In genomic region chr10:111171246-111171934, GRCm38 (mm10) we compare ENCODE assay signal across 12 mouse cellular contexts. TPM values are rescaled to one million over a fixed set of nuclear protein-coding genes. Genes with fewer than 3 reads are reported as not detected.
A peak's percentile ranks its signal among the peaks of the same experiment; 100 is the strongest.
DNase-seq lines count a peak whose midpoint lies in the region; ATAC-seq and TF ChIP-seq lines count a peak whose summit lies in the region.
"Had no signal": no experiment of that assay in that cellular context is flagged by ENCODE, and none has a peak within 500 bp of the region (broad histone marks: within the 10 kb centered on the region; RNA-seq: fewer than 3 reads in every experiment).

No protein-coding gene starts in this region.

- DNase-seq in kidney, adult 11 months = peak; percentile 11
- no peak for DNase-seq in kidney, adult 9 months
- DNase-seq in CD8-positive naive resting alpha-beta T cell, adult 2 months (ENCODE audit: low read depth in 2 of 2, low spot score in 2 of 2) = peak; percentile 26 to 37
- peak; percentile 47 for DNase-seq in thymus, adult 2 months
- no peak for DNase-seq in right cerebral cortex, postnatal 25 days
- DNase-seq in hindbrain, embryonic 10.5 days (ENCODE audit: low spot score) = no peak
- DNase-seq in gastrocnemius, adult 8-10 months (ENCODE audit: low spot score in 2 of 2) = no peak
- DNase-seq: gastrocnemius, postnatal 10 days; right cerebral cortex, postnatal 14 days had no signal

- H3K27me3 ChIP-seq in thymus, adult 2 months (ENCODE audit: control insufficient read depth, insufficient read depth, low read length) = no peaks in the 10 kb centered on the region
- no peaks in the 10 kb centered on the region for H3K27me3 ChIP-seq in hindbrain, embryonic 10.5 days (ENCODE audit: insufficient read depth, poor library complexity, severe bottlenecking)
- H3K27me3 ChIP-seq: neural tube, embryonic 13.5 days had no signal

- ATAC-seq in inflammation-experienced regulatory T-cells, adult 6 months = peak; percentile 89

- peak overlapping the region; percentile 24; the same call in 1 of the 2 replicates for H3K27ac ChIP-seq in thymus, adult 2 months (ENCODE audit: control insufficient read depth, insufficient read depth, low read length)
- H3K27ac ChIP-seq in hindbrain, embryonic 10.5 days = no peak overlapping the region
- H3K27ac ChIP-seq: hindbrain, embryonic 14.5 days; neural tube, embryonic 13.5 days had no signal

- H3K9me3 ChIP-seq in hindbrain, embryonic 10.5 days = no peaks in the 10 kb centered on the region
- H3K9me3 ChIP-seq: neural tube, embryonic 13.5 days had no signal

- no peak overlapping the region for H3K4me3 ChIP-seq in thymus, adult 2 months (ENCODE audit: control insufficient read depth, insufficient read depth, low read length)
- H3K4me3 ChIP-seq in hindbrain, embryonic 10.5 days = no peak overlapping the region
- H3K4me3 ChIP-seq: neural tube, embryonic 13.5 days had no signal

- no peak for TF ChIP-seq CTCF in thymus, adult 2 months (IDR thresholded peaks at IDR 0.05; ENCODE audit: borderline replicate concordance, control insufficient read depth, extremely low read depth, insufficient read depth, low read length, poor library complexity)

- 58% methylated on average over 15 of the region's 15 CpGs for WGBS in thymus, adult 2 months
- 93% methylated on average over 15 of the region's 15 CpGs for WGBS in hindbrain, embryonic 10.5 days

- H3K4me1 ChIP-seq in thymus, adult 2 months (replicated peaks; ENCODE audit: control insufficient read depth, insufficient read depth, low read length) = peaks cover 19% of the 10 kb centered on the region
- peaks cover 3% of the 10 kb centered on the region for H3K4me1 ChIP-seq in hindbrain, embryonic 10.5 days (replicated peaks)

- no peak for TF ChIP-seq POLR2A in thymus, adult 2 months (IDR thresholded peaks at IDR 0.05; ENCODE audit: control insufficient read depth, extremely low read depth, insufficient read depth, low read length, poor library complexity)

- H3K36me3 ChIP-seq in thymus, adult 2 months (ENCODE audit: control insufficient read depth, insufficient read depth, low read length) = no peaks in the 10 kb centered on the region
- no peaks in the 10 kb centered on the region for H3K36me3 ChIP-seq in hindbrain, embryonic 10.5 days
- H3K36me3 ChIP-seq: neural tube, embryonic 13.5 days had no signal

RNA-seq across cellular contexts. Expression of gene Osbpl8, which starts 6.8 kb away (rescaled TPM):
- 10 to 100 TPM; 13.7 to 16.3 (median 15.3) TPM for polyA plus RNA-seq in inflammation-experienced regulatory T-cells, adult 6 months (2017; shearing (Covaris generic))
- polyA plus RNA-seq in thymus, adult 2 months (2012; rRNA removed) = 22.0 and 26.8 TPM in 2 replicates
- 9.2 and 9.4 TPM in 2 replicates for polyA plus RNA-seq in hindbrain, embryonic 10.5 days (2016; fragmentation: Nextera tagmentation; extraction: Ambion mirVana)
- total RNA-seq in gastrocnemius, adult 8-10 months (2022) = 10 to 100 TPM; 13.7 to 16.9 (median 14.6) TPM

Comparison
In these comparisons a context has a peak if more than half of its experiments do, and no peak if none do; other contexts are left out.
1. DNase-seq: peak in kidney, adult 11 months (single experiment), CD8-positive naive resting alpha-beta T cell, adult 2 months (2 of 2) and thymus, adult 2 months (single experiment); none in kidney, adult 9 months (single experiment), right cerebral cortex, postnatal 25 days (single experiment), hindbrain, embryonic 10.5 days (single experiment) and gastrocnemius, adult 8-10 months (0 of 2).